Mouse (Mus musculus) stomach, postnatal 0 days (tissue): ENCODE results near the gene Myo10.

Experiments used
- CTCF ChIP-seq: IDR thresholded peaks from 2 replicates; pipeline ENCODE4 v1.5.1; 2016; ENCODE audit warnings: antibody characterized with exemption, low read depth, mild to moderate bottlenecking, moderate library complexity
- EP300 ChIP-seq: optimal IDR thresholded peaks from 2 replicates; pipeline ENCODE3; 2016; ENCODE audit warnings: antibody characterized with exemption

DNA sequence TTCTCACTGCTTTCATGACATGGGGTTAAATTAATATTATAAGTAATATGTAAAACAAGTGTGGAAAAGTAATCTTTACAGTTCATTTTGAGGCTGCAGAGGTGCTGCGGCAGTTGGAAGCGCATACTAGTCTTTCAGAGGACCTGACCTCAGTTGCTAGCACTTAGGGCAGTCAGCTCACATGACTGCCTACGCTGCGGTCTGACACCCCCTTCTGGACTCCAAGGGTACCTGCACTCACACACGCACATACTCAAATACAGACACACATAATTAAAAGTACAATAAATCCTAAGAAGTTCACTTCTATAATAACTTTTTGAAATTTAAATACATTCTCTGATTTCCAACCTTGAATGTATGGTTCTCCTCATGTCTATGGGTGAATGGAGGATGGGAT lies 80.3 kb downstream of the Myo10 start:
- 0 out of 2 replicates have a peak, but pooled peaks have one; percentile 9 for TF ChIP-seq CTCF
- TF ChIP-seq EP300 = no peak
